Comparison of ENCODE assay signal across 8 mouse cellular contexts in genomic region chr1:56971441-56971861, GRCm38 (mm10). TPM values are rescaled to one million over a fixed set of nuclear protein-coding genes. Genes with fewer than 3 reads are reported as not detected.
A peak's percentile ranks its signal among the peaks of the same experiment; 100 is the strongest.
DNase-seq lines count a peak whose midpoint lies in the region; ATAC-seq and TF ChIP-seq lines count a peak whose summit lies in the region.

No protein-coding gene starts in this region.

- ATAC-seq in heart, embryonic 12.5 days (ENCODE audit: insufficient number of reproducible peaks, low FRiP score), result no peak
- peak; percentile 5 for ATAC-seq in forebrain, embryonic 15.5 days (replicated peaks)
- ATAC-seq in limb, embryonic 14.5 days (ENCODE audit: low FRiP score, low read depth), result no peak

- TF ChIP-seq CTCF in small intestine, adult 2 months (IDR thresholded peaks at IDR 0.05; ENCODE audit: extremely low read depth, insufficient read length, insufficient replicate concordance, low read depth, low read length), result no peak

- H3K27me3 ChIP-seq in heart, embryonic 12.5 days (replicated peaks), result peaks cover 55% of the 10 kb centered on the region
- peaks cover 17% of the 10 kb centered on the region for H3K27me3 ChIP-seq in forebrain, embryonic 15.5 days
- H3K27me3 ChIP-seq in limb, embryonic 14.5 days (ENCODE audit: control insufficient read depth, insufficient read depth, low read length), result peaks cover 51% of the 10 kb centered on the region
- H3K27me3 ChIP-seq in small intestine, adult 2 months (ENCODE audit: control insufficient read depth, insufficient read depth, low read length), result peaks cover 18% of the 10 kb centered on the region

- DNase-seq in heart, postnatal 4 days, result no peak
- DNase-seq in NIH3T3 (ENCODE audit: low read depth), result peak; percentile 64
- no peak for DNase-seq in limb, embryonic 14.5 days (ENCODE audit: low spot score)
- no peak for DNase-seq in urinary bladder, postnatal 4 days (ENCODE audit: low spot score in 2 of 2)
- no peak for DNase-seq in layer of hippocampus, adult 18-20 months (ENCODE audit: low spot score in 2 of 2)

- peak overlapping the region; percentile 70 for H3K9ac ChIP-seq in heart, embryonic 12.5 days
- peak overlapping the region; percentile 75 for H3K9ac ChIP-seq in forebrain, embryonic 15.5 days (replicated peaks)
- peak overlapping the region; percentile 81 for H3K9ac ChIP-seq in limb, embryonic 14.5 days (ENCODE audit: low read depth, low read length, severe bottlenecking)

- no peak overlapping the region for H3K27ac ChIP-seq in heart, embryonic 12.5 days (ENCODE audit: poor library complexity, severe bottlenecking)
- peak overlapping the region; percentile 96 for H3K27ac ChIP-seq in forebrain, embryonic 15.5 days (replicated peaks)
- H3K27ac ChIP-seq in limb, embryonic 14.5 days (replicated peaks; ENCODE audit: low read depth, low read length), result no peak overlapping the region
- no peak overlapping the region for H3K27ac ChIP-seq in small intestine, adult 2 months (ENCODE audit: insufficient read depth, low read depth, low read length)

- 0% methylated on average over 25 of the region's 29 CpGs for WGBS in heart, embryonic 12.5 days
- 0% methylated on average over 29 of the region's 29 CpGs for WGBS in forebrain, embryonic 15.5 days
- under 1% methylated on average over 16 of the region's 29 CpGs for WGBS in limb, embryonic 14.5 days
- WGBS in small intestine, adult 2 months, result under 1% methylated on average over 29 of the region's 29 CpGs

- no peak for TF ChIP-seq POLR2A in limb, embryonic 14.5 days (IDR thresholded peaks at IDR 0.05; ENCODE audit: borderline replicate concordance, extremely low read depth, insufficient read depth, insufficient read length)
- TF ChIP-seq POLR2A in small intestine, adult 2 months (IDR thresholded peaks at IDR 0.05; ENCODE audit: low read depth, low read length), result no peak

- H3K36me3 ChIP-seq in heart, embryonic 12.5 days, result no peaks in the 10 kb centered on the region
- no peaks in the 10 kb centered on the region for H3K36me3 ChIP-seq in forebrain, embryonic 15.5 days
- H3K36me3 ChIP-seq in limb, embryonic 14.5 days (ENCODE audit: control insufficient read depth, insufficient read depth, low read length), result no peaks in the 10 kb centered on the region
- no peaks in the 10 kb centered on the region for H3K36me3 ChIP-seq in small intestine, adult 2 months (ENCODE audit: control insufficient read depth, insufficient read depth, low read length)

- peaks cover 33% of the 10 kb centered on the region for H3K4me1 ChIP-seq in heart, embryonic 12.5 days (replicated peaks)
- peaks cover 41% of the 10 kb centered on the region for H3K4me1 ChIP-seq in forebrain, embryonic 15.5 days
- 0 out of 2 replicates have a peak, but pooled peaks cover 15% of the 10 kb centered on the region for H3K4me1 ChIP-seq in limb, embryonic 14.5 days (ENCODE audit: control insufficient read depth, insufficient read depth, low read length)
- peaks cover 6% of the 10 kb centered on the region for H3K4me1 ChIP-seq in small intestine, adult 2 months (ENCODE audit: control insufficient read depth, insufficient read depth, insufficient read length, low read length)

- H3K4me3 ChIP-seq in heart, embryonic 12.5 days, result peak overlapping the region; percentile 66
- H3K4me3 ChIP-seq in forebrain, embryonic 15.5 days, result peak overlapping the region; percentile 89
- peak overlapping the region; percentile 74 for H3K4me3 ChIP-seq in limb, embryonic 14.5 days (replicated peaks; ENCODE audit: low read length)
- peak overlapping the region; percentile 99 for H3K4me3 ChIP-seq in small intestine, adult 2 months (ENCODE audit: low read depth, low read length)

- peak overlapping the region; percentile 87 for H3K4me2 ChIP-seq in heart, embryonic 12.5 days
- H3K4me2 ChIP-seq in forebrain, embryonic 15.5 days (replicated peaks), result peak overlapping the region; percentile 94
- peak overlapping the region; percentile 98 for H3K4me2 ChIP-seq in limb, embryonic 14.5 days (replicated peaks; ENCODE audit: low read depth, low read length, severe bottlenecking)

- no peaks in the 10 kb centered on the region for H3K9me3 ChIP-seq in heart, embryonic 12.5 days (replicated peaks)
- H3K9me3 ChIP-seq in forebrain, embryonic 15.5 days, result no peaks in the 10 kb centered on the region
- no peaks in the 10 kb centered on the region for H3K9me3 ChIP-seq in limb, embryonic 14.5 days (ENCODE audit: control insufficient read depth, low read length)

RNA-seq across cellular contexts. Expression of gene Satb2, which starts 7.0 kb away (rescaled TPM):
- polyA plus RNA-seq in heart, embryonic 12.5 days (2016; fragmentation: Nextera tagmentation; extraction: Ambion mirVana), result 0.10 and 0.22 TPM in 2 replicates
- total RNA-seq in heart, postnatal 4 days (2021), result under 1 TPM; 0.50 to 0.69 TPM
- polyA plus RNA-seq in forebrain, embryonic 15.5 days (2015; fragmentation: Nextera tagmentation; extraction: Ambion mirVana), result 46.2 and 62.5 TPM in 2 replicates
- polyA plus RNA-seq in limb, embryonic 14.5 days (2012; rRNA removed), result 4.9 and 5.3 TPM in 2 replicates
- 5.0 and 5.3 TPM in 2 replicates for polyA plus RNA-seq in limb, embryonic 14.5 days (2014; fragmentation: Nextera tagmentation; extraction: Ambion mirVana)
- polyA plus RNA-seq in small intestine, adult 2 months (2012; rRNA removed), result 0.20 and 5.2 TPM in 2 replicates
- total RNA-seq in layer of hippocampus, adult 18-20 months (2021), result 10 to 100 TPM; 16.5 to 18.8 TPM
